Comparison of ENCODE assay signal across 8 mouse cellular contexts in genomic region chr2:104815561-104816370, GRCm38 (mm10). TPM values are rescaled to one million over a fixed set of nuclear protein-coding genes. Genes with fewer than 3 reads are reported as not detected.
DNase-seq lines count a peak whose midpoint lies in the region; ATAC-seq and TF ChIP-seq lines count a peak whose summit lies in the region.

No protein-coding gene starts in this region.

- H3K36me3 ChIP-seq in heart, adult 2 months (ENCODE audit: control insufficient read depth, insufficient read depth, low read length) = peaks cover 4% of the 10 kb centered on the region; the same call in 1 of the 2 replicates
- no peaks in the 10 kb centered on the region for H3K36me3 ChIP-seq in intestine, postnatal 0 days (ENCODE audit: control insufficient read depth, insufficient read depth)
- H3K36me3 ChIP-seq in liver, adult 2 months (ENCODE audit: control insufficient read depth, insufficient read depth, low read length) = no peaks in the 10 kb centered on the region

- peak overlapping the region; percentile 92 for H3K4me3 ChIP-seq in heart, adult 2 months
- peak overlapping the region; percentile 89 for H3K4me3 ChIP-seq in intestine, postnatal 0 days (ENCODE audit: low read depth, low read length)
- peak overlapping the region; percentile 79 for H3K4me3 ChIP-seq in liver, adult 2 months (ENCODE audit: insufficient read depth, low read depth, low read length)

- no peak for TF ChIP-seq CTCF in heart, adult 2 months (IDR thresholded peaks at IDR 0.05)
- TF ChIP-seq CTCF in intestine, postnatal 0 days (IDR thresholded peaks at IDR 0.05; ENCODE audit: low read depth) = peak; percentile 18; the same call in 1 of the 2 replicates
- TF ChIP-seq CTCF in liver, adult 2 months (IDR thresholded peaks at IDR 0.05; ENCODE audit: low read depth, low read length) = no peak

- peak; percentile 25 for ATAC-seq in intestine, postnatal 0 days
- ATAC-seq in monocyte, adult 5-6 weeks (replicated peaks; ENCODE audit: insufficient number of reproducible peaks, low FRiP score, low TSS enrichment, poor library complexity, severe bottlenecking) = 0 out of 2 replicates have a peak, but pooled peaks have one; percentile 20

- no peaks in the 10 kb centered on the region for H3K27me3 ChIP-seq in heart, adult 2 months (ENCODE audit: control insufficient read depth, insufficient read depth, low read length)
- no peaks in the 10 kb centered on the region for H3K27me3 ChIP-seq in intestine, postnatal 0 days (replicated peaks; ENCODE audit: control insufficient read depth, insufficient read depth, low read length)
- H3K27me3 ChIP-seq in liver, adult 2 months (ENCODE audit: control insufficient read depth, insufficient read depth, low read length) = no peaks in the 10 kb centered on the region

- no peak for TF ChIP-seq POLR2A in heart, adult 2 months (IDR thresholded peaks at IDR 0.05; ENCODE audit: insufficient read depth, low read depth, low read length)
- no peak for TF ChIP-seq POLR2A in liver, adult 2 months (IDR thresholded peaks at IDR 0.05; ENCODE audit: extremely low read depth, insufficient read depth, low read length)

- H3K4me2 ChIP-seq in intestine, postnatal 0 days (replicated peaks; ENCODE audit: low read depth) = peak overlapping the region; percentile 98

- WGBS in heart, adult 2 months = 3% methylated on average over 33 of the region's 33 CpGs
- WGBS in intestine, postnatal 0 days = under 1% methylated on average over 33 of the region's 33 CpGs
- WGBS in liver, adult 2 months = 2% methylated on average over 33 of the region's 33 CpGs

- peak overlapping the region; percentile 95 for H3K9ac ChIP-seq in heart, adult 2 months (ENCODE audit: low read depth, low read length)
- peak overlapping the region; percentile 98 for H3K9ac ChIP-seq in intestine, postnatal 0 days (ENCODE audit: low read depth, low read length)
- H3K9ac ChIP-seq in liver, adult 2 months (ENCODE audit: low read depth, low read length) = peak overlapping the region; percentile 96

- H3K9me3 ChIP-seq in intestine, postnatal 0 days (ENCODE audit: control insufficient read depth) = no peaks in the 10 kb centered on the region

- intact Hi-C loops in heart, adult 2 months (cut with DNase I) = loop anchor here (5.0 to 10.0 kb wide), 2 partner anchors 323 to 371 kb away; partner anchors contain the start of gene Hipk3

- no peak for TF ChIP-seq EP300 in heart, adult 2 months (IDR thresholded peaks at IDR 0.05; ENCODE audit: insufficient read depth, low read depth, low read length)

- H3K79me2 ChIP-seq in heart, adult 2 months (replicated peaks; ENCODE audit: control insufficient read depth, insufficient read depth, low read length) = no peaks in the 10 kb centered on the region; the same call in 1 of the 2 replicates
- peaks cover 5% of the 10 kb centered on the region; the same call in 1 of the 2 replicates for H3K79me2 ChIP-seq in liver, adult 2 months (ENCODE audit: control insufficient read depth, insufficient read depth, low read length)

- peaks cover 1% of the 10 kb centered on the region; the same call in 1 of the 2 replicates for H3K4me1 ChIP-seq in heart, adult 2 months (ENCODE audit: control insufficient read depth, insufficient read depth, low read length)
- H3K4me1 ChIP-seq in intestine, postnatal 0 days (replicated peaks; ENCODE audit: control insufficient read depth, insufficient read depth, low read length) = no peaks in the 10 kb centered on the region
- peaks cover 8% of the 10 kb centered on the region; the same call in 1 of the 2 replicates for H3K4me1 ChIP-seq in liver, adult 2 months (ENCODE audit: control insufficient read depth, insufficient read depth, low read length)

- DNase-seq in 3T3-L1 (ENCODE audit: low read depth, low spot score) (peak; percentile 69), MEL-GATA-1-ER (ENCODE audit: extremely low read depth, low read depth) (peak; percentile 71)
- DNase-seq in embryo, embryonic 10 days (ENCODE audit: low spot score) = peak; percentile 66
- peak; percentile 57 to 71 for DNase-seq in heart, adult 2 months
- DNase-seq in liver, adult 2 months (ENCODE audit: extremely low read depth, low read depth, low spot score) = peak; percentile 33
- DNase-seq in thymus, postnatal 10 days (ENCODE audit: low spot score in 2 of 2) = peak; percentile 25 to 39

- peak overlapping the region; percentile 95 for H3K27ac ChIP-seq in heart, adult 2 months
- peak overlapping the region; percentile 96 for H3K27ac ChIP-seq in intestine, postnatal 0 days (ENCODE audit: low read depth, low read length)
- peak overlapping the region; percentile 59 for H3K27ac ChIP-seq in liver, adult 2 months (replicated peaks; ENCODE audit: insufficient read depth, low read depth, low read length)

RNA-seq across cellular contexts. Expression of gene Qser1, which starts 0.8 kb away (rescaled TPM):
- total RNA-seq in heart, adult 2 months (2021) = 10 to 100 TPM; 26.4 to 30.2 TPM
- 7.5 and 15.4 TPM in 2 replicates for polyA plus RNA-seq in heart, adult 2 months (2012; rRNA removed)
- polyA plus RNA-seq in intestine, postnatal 0 days (2015; fragmentation: Nextera tagmentation; extraction: Ambion mirVana) = 2.7 and 3.0 TPM in 2 replicates
- 6.0 and 7.3 TPM in 2 replicates for total RNA-seq in liver, adult 2 months (2014; rRNA removed)
- polyA plus RNA-seq in liver, adult 2 months (2012; rRNA removed) = 2.0 and 2.2 TPM in 2 replicates
- 4.3 to 6.5 TPM (median 4.5 TPM) in 3 replicates for total RNA-seq in monocyte, adult 5-6 weeks (2017)

RNA-seq across cellular contexts. Expression of gene Prrg4, which starts 33.9 kb away (rescaled TPM):
- total RNA-seq in heart, adult 2 months (2021) = under 1 TPM; 0.61 to 0.94 TPM
- 0.29 and 0.32 TPM in 2 replicates for polyA plus RNA-seq in heart, adult 2 months (2012; rRNA removed)
- 0.48 and 0.76 TPM in 2 replicates for polyA plus RNA-seq in intestine, postnatal 0 days (2015; fragmentation: Nextera tagmentation; extraction: Ambion mirVana)
- total RNA-seq in liver, adult 2 months (2014; rRNA removed) = 0.37 and 0.60 TPM in 2 replicates
- 0.05 TPM in 1 of 2 replicates, not detected in the other for polyA plus RNA-seq in liver, adult 2 months (2012; rRNA removed)
- 1.8 to 2.7 TPM (median 2.4 TPM) in 3 replicates for total RNA-seq in monocyte, adult 5-6 weeks (2017)

RNA-seq across cellular contexts. Expression of gene Ccdc73, which starts 51.8 kb away (rescaled TPM):
- 1 to 10 TPM; 2.5 to 4.9 TPM for total RNA-seq in heart, adult 2 months (2021)
- polyA plus RNA-seq in heart, adult 2 months (2012; rRNA removed) = 3.6 and 4.1 TPM in 2 replicates
- 4.8 and 6.1 TPM in 2 replicates for polyA plus RNA-seq in intestine, postnatal 0 days (2015; fragmentation: Nextera tagmentation; extraction: Ambion mirVana)
- 3.1 and 4.9 TPM in 2 replicates for total RNA-seq in liver, adult 2 months (2014; rRNA removed)
- polyA plus RNA-seq in liver, adult 2 months (2012; rRNA removed) = 0.56 TPM in 1 of 2 replicates, not detected in the other
- 6.2 to 29.1 TPM in 2 of 3 replicates, not detected in the other for total RNA-seq in monocyte, adult 5-6 weeks (2017)

Comparison
In these comparisons a context has a peak if more than half of its experiments do, and no peak if none do; other contexts are left out.
1. Peak in every context shown above with its lines: DNase-seq, ATAC-seq, H3K4me3 ChIP-seq and H3K27ac ChIP-seq.